Mouse (Mus musculus): ENCODE measurements around the gene Immp2l.
A peak's percentile ranks its signal among the peaks of the same experiment; 100 is the strongest.
"Not testable (repeated sequence)": the region's sequence is repeated elsewhere in the genome, so short reads cannot be mapped to it uniquely, and the experiment has no call there.

Immp2l gene

GRCm38 (mm10) chr12:41023511-41024421 is at the start of gene Immp2l:
Gene Immp2l, plus strand, starts transcription at chr12:41024090.
- DNase-seq (ENCODE audit: extremely low read depth, low read depth, low spot score): peak; percentile 50

- DNase-seq (ENCODE audit: extremely low read depth, low read depth, low spot score): no peak
Observed at GRCm38 (mm10) chr12:40978719-40979500, 45.0 kb upstream of the Immp2l start.

GRCm38 (mm10) chr12:40979716-40980115 is 44.2 kb upstream of the Immp2l start:
- no peak for DNase-seq (ENCODE audit: extremely low read depth, low read depth, low spot score)

- no peak for DNase-seq (ENCODE audit: extremely low read depth, low read depth, low spot score)
Observed at GRCm38 (mm10) chr12:40980160-40980559, 43.7 kb upstream of the Immp2l start.

- no peak for DNase-seq (ENCODE audit: extremely low read depth, low read depth, low spot score)
Observed at GRCm38 (mm10) chr12:40983021-40983420, 40.9 kb upstream of the Immp2l start.

GRCm38 (mm10) chr12:40984735-40985134 is 39.2 kb upstream of the Immp2l start:
- DNase-seq (ENCODE audit: extremely low read depth, low read depth, low spot score): no peak

GRCm38 (mm10) chr12:40985791-40986190 is 38.1 kb upstream of the Immp2l start:
- DNase-seq (ENCODE audit: extremely low read depth, low read depth, low spot score): no peak

- no peak for DNase-seq (ENCODE audit: extremely low read depth, low read depth, low spot score)
Observed at GRCm38 (mm10) chr12:40988311-40989065, 35.4 kb upstream of the Immp2l start.

- no peak for DNase-seq (ENCODE audit: extremely low read depth, low read depth, low spot score)
Observed at GRCm38 (mm10) chr12:40991647-40992046, 32.2 kb upstream of the Immp2l start.

- not testable (repeated sequence) for DNase-seq (ENCODE audit: extremely low read depth, low read depth, low spot score)
Observed at GRCm38 (mm10) chr12:40992237-40992636, 31.7 kb upstream of the Immp2l start.

GRCm38 (mm10) chr12:40994846-40995245 is 29.0 kb upstream of the Immp2l start:
- no peak for DNase-seq (ENCODE audit: extremely low read depth, low read depth, low spot score)

- no peak for DNase-seq (ENCODE audit: extremely low read depth, low read depth, low spot score)
Observed at GRCm38 (mm10) chr12:40995618-40996370, 28.1 kb upstream of the Immp2l start.

GRCm38 (mm10) chr12:41022516-41022915 is 1.4 kb upstream of the Immp2l start:
- no peak for DNase-seq (ENCODE audit: extremely low read depth, low read depth, low spot score)

- DNase-seq (ENCODE audit: extremely low read depth, low read depth, low spot score): no peak
Observed at GRCm38 (mm10) chr12:41024512-41024911, 622 bp downstream of the Immp2l start.

- no peak for DNase-seq (ENCODE audit: extremely low read depth, low read depth, low spot score)
Observed at GRCm38 (mm10) chr12:41027485-41027884, 3.6 kb downstream of the Immp2l start.

- DNase-seq (ENCODE audit: extremely low read depth, low read depth, low spot score): no peak
Observed at GRCm38 (mm10) chr12:41031119-41031518, 7.2 kb downstream of the Immp2l start.

GRCm38 (mm10) chr12:41033196-41033595 is 9.3 kb downstream of the Immp2l start:
- DNase-seq (ENCODE audit: extremely low read depth, low read depth, low spot score): no peak

- no peak for DNase-seq (ENCODE audit: extremely low read depth, low read depth, low spot score)
Observed at GRCm38 (mm10) chr12:41039834-41040233, 15.9 kb downstream of the Immp2l start.

- DNase-seq (ENCODE audit: extremely low read depth, low read depth, low spot score): no peak
Observed at GRCm38 (mm10) chr12:41041737-41042136, 17.8 kb downstream of the Immp2l start.

GRCm38 (mm10) chr12:41044493-41045132 is 20.7 kb downstream of the Immp2l start:
- DNase-seq (ENCODE audit: extremely low read depth, low read depth, low spot score): no peak
